Mouse (Mus musculus): ENCODE measurements around the gene Cadps2. TPM values are rescaled to one million over a fixed set of nuclear protein-coding genes. Genes with fewer than 3 reads are reported as not detected.

Gene Cadps2
- polyA plus RNA-seq, 1 experiment from 2014 or later, result 6.2 TPM

DNA sequence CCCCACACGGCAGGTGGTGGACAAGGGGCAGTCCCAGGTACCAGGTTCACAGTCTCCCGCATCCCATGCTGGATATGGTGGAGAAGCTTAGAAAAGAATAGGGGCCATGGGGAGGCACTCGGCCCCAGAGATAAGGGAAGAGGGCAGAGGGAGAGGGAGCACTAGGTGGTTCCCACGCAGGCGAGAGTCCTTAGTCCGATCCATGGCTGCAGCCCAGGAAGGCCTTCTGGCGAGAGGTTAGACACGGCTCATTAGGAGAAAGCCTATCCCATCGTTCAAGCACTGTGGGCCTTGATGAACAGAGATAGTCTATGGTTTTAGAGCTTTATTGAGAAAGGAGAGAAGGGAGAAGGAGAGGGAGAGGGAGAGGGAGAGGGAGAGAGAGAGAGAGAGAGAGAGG, 205.2 kb downstream of the Cadps2 start:
- no peak overlapping the region for H3K9ac ChIP-seq (replicated peaks; ENCODE audit: low read length)
- no peak overlapping the region for H3K4me3 ChIP-seq (ENCODE audit: low read length)
- ATAC-seq (ENCODE audit: low FRiP score, low TSS enrichment), result no peak
- no peak overlapping the region for H3K27ac ChIP-seq (ENCODE audit: low read length)
- WGBS, result 76% methylated on average over 9 of the region's 9 CpGs
- no peaks in the 10 kb centered on the region for H3K9me3 ChIP-seq (ENCODE audit: low read length)
- no peaks in the 10 kb centered on the region for H3K36me3 ChIP-seq (ENCODE audit: insufficient read depth, low read length)
- no peaks in the 10 kb centered on the region for H3K4me1 ChIP-seq (ENCODE audit: insufficient read depth, low read length)
- no peak overlapping the region for H3K4me2 ChIP-seq (replicated peaks; ENCODE audit: low read depth, low read length)
- no peaks in the 10 kb centered on the region for H3K27me3 ChIP-seq (ENCODE audit: insufficient read depth, low read length)

DNA sequence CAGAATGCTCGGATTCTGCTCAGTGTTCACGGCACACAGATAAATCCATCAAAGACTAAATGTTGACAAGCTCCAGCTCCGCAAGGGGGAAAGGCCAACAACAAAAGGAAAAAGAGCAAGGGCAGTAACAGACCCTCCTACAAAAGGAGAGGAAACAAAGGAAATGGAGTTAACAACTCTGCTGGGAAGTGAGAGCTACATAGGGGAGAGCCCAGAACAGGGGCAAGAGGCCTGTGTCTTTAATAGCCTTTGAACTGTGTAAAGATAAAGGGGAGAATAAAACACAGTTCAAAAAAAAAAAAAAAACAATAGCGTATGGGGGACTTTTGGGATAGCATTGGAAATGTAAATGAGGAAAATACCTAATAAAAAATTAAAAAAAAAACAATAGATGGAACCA, 208.8 kb downstream of the Cadps2 start:
- Histone ChIP-seq H3K27ac (ENCODE audit: low read length) (no peak overlapping the region), H3K4me3 (ENCODE audit: low read length) (no peak overlapping the region), H3K27me3 (ENCODE audit: insufficient read depth, low read length) (no peaks in the 10 kb centered on the region), H3K36me3 (ENCODE audit: insufficient read depth, low read length) (no peaks in the 10 kb centered on the region), H3K9me3 (ENCODE audit: low read length) (no peaks in the 10 kb centered on the region), H3K9ac (replicated peaks; ENCODE audit: low read length) (no peak overlapping the region), H3K4me2 (replicated peaks; ENCODE audit: low read depth, low read length) (no peak overlapping the region), H3K4me1 (ENCODE audit: insufficient read depth, low read length) (no peaks in the 10 kb centered on the region)
- ATAC-seq (ENCODE audit: low FRiP score, low TSS enrichment), result no peak
- 33% methylated on average over 4 of the region's 4 CpGs for WGBS

DNA sequence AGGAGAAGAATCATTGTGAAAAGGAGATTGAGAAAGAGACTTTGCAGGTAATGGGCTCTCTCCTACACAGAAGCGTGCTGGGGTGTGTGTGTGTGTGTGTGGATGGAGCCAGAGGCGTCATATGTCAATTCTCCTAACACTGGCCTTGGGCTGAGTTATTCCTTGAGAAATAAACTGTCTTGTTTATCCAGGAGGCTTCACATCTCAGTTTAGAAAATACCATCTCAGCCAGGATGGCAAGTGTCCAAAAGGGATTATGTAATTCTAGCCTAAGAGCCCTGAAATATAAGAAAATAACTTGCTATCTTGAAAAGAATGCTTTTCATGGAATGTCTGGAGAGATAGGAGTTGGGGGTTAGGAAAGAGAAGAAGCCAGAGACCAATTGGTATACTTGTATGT, 264.1 kb downstream of the Cadps2 start:
- WGBS, result 77% methylated on average over 2 of the region's 2 CpGs
- Histone ChIP-seq H3K27me3 (ENCODE audit: insufficient read depth, low read length) (no peaks in the 10 kb centered on the region), H3K27ac (ENCODE audit: low read length) (no peak overlapping the region), H3K36me3 (ENCODE audit: insufficient read depth, low read length) (no peaks in the 10 kb centered on the region), H3K4me1 (ENCODE audit: insufficient read depth, low read length) (no peaks in the 10 kb centered on the region), H3K4me2 (replicated peaks; ENCODE audit: low read depth, low read length) (no peak overlapping the region), H3K4me3 (ENCODE audit: low read length) (no peak overlapping the region), H3K9me3 (ENCODE audit: low read length) (no peaks in the 10 kb centered on the region), H3K9ac (replicated peaks; ENCODE audit: low read length) (no peak overlapping the region)
- no peak for ATAC-seq (ENCODE audit: low FRiP score, low TSS enrichment)

DNA sequence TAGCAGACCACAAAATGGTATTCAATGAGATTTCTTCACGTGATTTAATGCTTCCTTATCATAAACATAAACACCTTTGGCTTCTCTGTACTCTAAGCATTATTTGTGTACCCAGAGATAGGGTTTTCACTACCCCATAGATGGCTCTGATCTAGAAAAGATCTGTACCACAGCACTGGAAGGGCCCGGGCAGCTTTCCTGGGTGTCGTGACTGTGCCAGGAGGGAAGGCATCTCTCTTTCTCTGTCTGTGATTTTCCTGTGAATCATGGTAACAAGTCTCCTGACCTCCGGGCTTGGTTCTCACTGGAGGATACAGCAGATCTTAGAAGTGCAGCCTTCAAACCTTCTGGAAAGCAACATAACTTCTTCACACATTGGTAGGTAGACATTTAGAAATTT, 265.5 kb downstream of the Cadps2 start:
- Histone ChIP-seq H3K36me3 (ENCODE audit: insufficient read depth, low read length) (no peaks in the 10 kb centered on the region), H3K9me3 (ENCODE audit: low read length) (no peaks in the 10 kb centered on the region), H3K4me1 (ENCODE audit: insufficient read depth, low read length) (no peaks in the 10 kb centered on the region), H3K4me2 (replicated peaks; ENCODE audit: low read depth, low read length) (no peak overlapping the region), H3K27me3 (ENCODE audit: insufficient read depth, low read length) (no peaks in the 10 kb centered on the region), H3K27ac (ENCODE audit: low read length) (no peak overlapping the region), H3K4me3 (ENCODE audit: low read length) (no peak overlapping the region), H3K9ac (replicated peaks; ENCODE audit: low read length) (no peak overlapping the region)
- WGBS, result 91% methylated on average over 4 of the region's 4 CpGs
- ATAC-seq (ENCODE audit: low FRiP score, low TSS enrichment), result no peak

DNA sequence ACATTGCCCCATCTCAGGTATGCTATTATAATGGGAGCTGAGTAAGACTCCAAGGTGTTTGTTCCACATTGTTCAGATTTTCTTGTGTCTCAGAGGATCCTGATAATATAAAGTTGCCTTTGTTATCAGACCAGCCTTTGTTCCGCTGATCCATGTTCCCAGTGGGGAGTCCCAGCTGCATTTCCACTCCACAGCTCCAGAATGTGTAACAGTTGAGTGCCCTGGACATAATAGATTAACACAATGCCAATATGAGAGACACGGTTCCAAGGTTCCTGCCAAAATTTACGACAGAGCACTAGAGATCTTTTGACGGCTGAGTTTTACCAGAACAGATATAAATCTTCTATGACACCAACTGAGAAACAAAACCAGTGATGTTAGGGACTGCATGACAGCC, 266.8 kb downstream of the Cadps2 start:
- WGBS, result 39% methylated on average over 4 of the region's 4 CpGs
- no peak overlapping the region for H3K27ac ChIP-seq (ENCODE audit: low read length)
- H3K36me3 ChIP-seq (ENCODE audit: insufficient read depth, low read length), result no peaks in the 10 kb centered on the region
- H3K27me3 ChIP-seq (ENCODE audit: insufficient read depth, low read length), result no peaks in the 10 kb centered on the region
- no peak overlapping the region for H3K9ac ChIP-seq (replicated peaks; ENCODE audit: low read length)
- H3K9me3 ChIP-seq (ENCODE audit: low read length), result no peaks in the 10 kb centered on the region
- ATAC-seq (ENCODE audit: low FRiP score, low TSS enrichment), result no peak
- H3K4me1 ChIP-seq (ENCODE audit: insufficient read depth, low read length), result no peaks in the 10 kb centered on the region
- no peak overlapping the region for H3K4me2 ChIP-seq (replicated peaks; ENCODE audit: low read depth, low read length)
- H3K4me3 ChIP-seq (ENCODE audit: low read length), result no peak overlapping the region

DNA sequence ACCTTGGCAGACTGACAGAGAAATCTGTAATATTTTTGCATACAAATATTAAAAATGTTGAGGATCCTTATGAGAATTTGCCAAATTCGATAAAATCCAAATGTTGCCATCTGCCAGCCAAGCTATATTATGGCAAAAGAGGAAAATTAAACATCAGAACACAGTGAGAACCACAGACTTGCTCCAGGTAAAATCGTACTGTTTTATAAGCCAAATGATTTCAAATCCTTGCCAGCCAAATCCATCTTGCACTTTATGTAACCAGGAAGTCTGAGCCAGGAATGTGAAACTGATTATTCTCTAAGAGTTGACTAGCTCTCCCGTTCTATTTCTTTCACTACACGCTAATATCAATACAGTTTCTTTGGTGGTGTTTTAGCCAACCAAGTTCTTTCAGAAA, 269.5 kb downstream of the Cadps2 start:
- Histone ChIP-seq H3K9me3 (ENCODE audit: low read length) (no peaks in the 10 kb centered on the region), H3K4me3 (ENCODE audit: low read length) (no peak overlapping the region), H3K27ac (ENCODE audit: low read length) (no peak overlapping the region), H3K4me1 (ENCODE audit: insufficient read depth, low read length) (no peaks in the 10 kb centered on the region), H3K27me3 (ENCODE audit: insufficient read depth, low read length) (no peaks in the 10 kb centered on the region), H3K9ac (replicated peaks; ENCODE audit: low read length) (no peak overlapping the region), H3K4me2 (replicated peaks; ENCODE audit: low read depth, low read length) (no peak overlapping the region), H3K36me3 (ENCODE audit: insufficient read depth, low read length) (no peaks in the 10 kb centered on the region)
- ATAC-seq (ENCODE audit: low FRiP score, low TSS enrichment), result no peak
- 87% methylated on average over 4 of the region's 4 CpGs for WGBS

DNA sequence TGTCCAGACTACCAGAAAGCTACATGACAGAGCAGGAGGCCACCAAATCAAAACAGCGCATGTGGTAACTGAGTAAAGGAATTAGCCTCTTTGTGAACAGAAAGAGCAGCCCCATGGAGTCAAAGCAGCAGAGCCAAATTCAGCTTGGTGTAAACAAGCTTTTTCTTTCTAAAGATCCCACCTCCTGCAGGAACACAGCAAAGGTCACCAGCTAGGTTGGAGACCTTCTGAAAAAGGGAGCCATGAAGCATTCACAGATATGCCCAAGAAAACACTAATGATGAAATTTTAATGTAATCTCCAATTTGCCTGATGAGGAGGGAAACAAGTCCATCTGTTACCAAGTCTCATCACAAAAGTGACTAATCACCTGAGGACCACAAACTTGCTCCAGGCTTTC, 270.5 kb downstream of the Cadps2 start:
- H3K4me2 ChIP-seq (replicated peaks; ENCODE audit: low read depth, low read length), result no peak overlapping the region
- WGBS, result 90% methylated on average over 1 of the region's 1 CpGs
- no peaks in the 10 kb centered on the region for H3K9me3 ChIP-seq (ENCODE audit: low read length)
- no peak for ATAC-seq (ENCODE audit: low FRiP score, low TSS enrichment)
- no peak overlapping the region for H3K9ac ChIP-seq (replicated peaks; ENCODE audit: low read length)
- H3K4me1 ChIP-seq (ENCODE audit: insufficient read depth, low read length), result no peaks in the 10 kb centered on the region
- H3K27me3 ChIP-seq (ENCODE audit: insufficient read depth, low read length), result no peaks in the 10 kb centered on the region
- H3K4me3 ChIP-seq (ENCODE audit: low read length), result no peak overlapping the region
- H3K36me3 ChIP-seq (ENCODE audit: insufficient read depth, low read length), result no peaks in the 10 kb centered on the region
- no peak overlapping the region for H3K27ac ChIP-seq (ENCODE audit: low read length)

DNA sequence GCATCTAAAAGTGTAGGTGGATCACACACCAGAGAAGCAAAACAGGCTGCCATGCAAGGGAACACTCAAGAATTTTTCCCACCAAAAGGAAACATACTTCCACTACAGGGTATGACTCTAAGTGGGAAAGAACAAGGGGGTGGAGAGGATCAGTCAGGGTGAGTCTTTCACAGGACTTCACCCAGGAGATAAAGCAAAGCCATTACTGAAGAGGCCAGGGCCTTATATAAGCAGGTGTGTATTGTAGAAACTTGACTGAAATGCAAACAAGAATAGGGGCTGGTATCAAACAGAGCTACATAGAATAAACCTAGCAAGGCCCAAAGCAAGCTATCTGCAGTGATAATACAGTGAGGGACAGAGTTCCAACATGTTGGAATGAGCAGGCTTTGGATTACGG, 271.6 kb downstream of the Cadps2 start:
- H3K4me1 ChIP-seq (ENCODE audit: insufficient read depth, low read length), result no peaks in the 10 kb centered on the region
- H3K9ac ChIP-seq (replicated peaks; ENCODE audit: low read length), result no peak overlapping the region
- H3K36me3 ChIP-seq (ENCODE audit: insufficient read depth, low read length), result no peaks in the 10 kb centered on the region
- no peaks in the 10 kb centered on the region for H3K9me3 ChIP-seq (ENCODE audit: low read length)
- no peak overlapping the region for H3K27ac ChIP-seq (ENCODE audit: low read length)
- H3K27me3 ChIP-seq (ENCODE audit: insufficient read depth, low read length), result no peaks in the 10 kb centered on the region
- WGBS, result 76% methylated on average over 1 of the region's 1 CpGs
- no peak overlapping the region for H3K4me2 ChIP-seq (replicated peaks; ENCODE audit: low read depth, low read length)
- H3K4me3 ChIP-seq (ENCODE audit: low read length), result no peak overlapping the region
- no peak for ATAC-seq (ENCODE audit: low FRiP score, low TSS enrichment)

DNA sequence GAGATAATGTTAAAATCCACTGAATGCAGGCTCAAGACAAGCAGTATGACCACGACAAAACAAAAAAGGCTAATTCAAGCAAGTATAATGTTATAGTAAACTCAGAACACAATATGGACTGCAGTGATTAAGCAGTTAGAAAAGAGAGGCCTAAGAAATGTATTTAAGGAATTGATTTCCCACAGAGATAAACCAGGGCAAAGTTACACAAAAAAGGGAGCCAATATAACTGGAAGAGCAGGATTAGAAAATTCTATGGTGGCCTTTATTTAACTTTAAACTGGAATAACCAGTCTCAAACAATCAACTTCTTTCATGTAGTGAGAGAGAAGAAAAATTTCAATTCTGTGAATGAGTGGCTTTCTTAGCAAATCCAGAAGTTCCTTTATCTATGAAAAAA, 289.3 kb downstream of the Cadps2 start:
- H3K27me3 ChIP-seq (ENCODE audit: insufficient read depth, low read length), result no peaks in the 10 kb centered on the region
- ATAC-seq (ENCODE audit: low FRiP score, low TSS enrichment), result no peak

DNA sequence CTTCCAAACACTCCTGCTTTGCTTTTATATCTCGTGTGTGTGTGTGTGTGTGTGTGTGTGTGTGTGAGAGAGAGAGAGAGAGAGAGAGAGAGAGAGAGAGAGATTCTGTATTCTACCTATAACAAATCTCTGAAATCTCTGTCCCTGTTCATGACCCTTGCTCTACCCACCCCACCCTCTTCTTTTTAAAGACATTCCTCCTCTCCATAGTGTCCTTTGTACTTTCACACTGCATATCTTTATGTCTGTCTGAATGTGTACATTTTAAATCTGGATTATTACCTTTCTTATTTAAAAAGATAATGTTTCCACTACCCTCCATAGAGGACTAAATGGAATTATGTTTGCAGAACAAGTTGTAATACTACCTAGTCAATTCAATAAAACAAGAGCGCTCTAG, 315.5 kb downstream of the Cadps2 start:
- WGBS, result 90% methylated on average over 2 of the region's 2 CpGs
- Histone ChIP-seq H3K4me3 (ENCODE audit: low read length) (no peak overlapping the region), H3K4me1 (ENCODE audit: insufficient read depth, low read length) (no peaks in the 10 kb centered on the region), H3K27me3 (ENCODE audit: insufficient read depth, low read length) (no peaks in the 10 kb centered on the region), H3K36me3 (ENCODE audit: insufficient read depth, low read length) (no peaks in the 10 kb centered on the region), H3K9me3 (ENCODE audit: low read length) (no peaks in the 10 kb centered on the region), H3K4me2 (replicated peaks; ENCODE audit: low read depth, low read length) (no peak overlapping the region), H3K9ac (replicated peaks; ENCODE audit: low read length) (no peak overlapping the region), H3K27ac (ENCODE audit: low read length) (no peak overlapping the region)
- no peak for ATAC-seq (ENCODE audit: low FRiP score, low TSS enrichment)

More for the DNA sequence above, 289.3 kb downstream of the Cadps2 start:
- Histone ChIP-seq H3K4me1 (ENCODE audit: insufficient read depth, low read length) (no peaks in the 10 kb centered on the region), H3K4me2 (replicated peaks; ENCODE audit: low read depth, low read length) (no peak overlapping the region), H3K9ac (replicated peaks; ENCODE audit: low read length) (no peak overlapping the region), H3K9me3 (ENCODE audit: low read length) (no peaks in the 10 kb centered on the region), H3K36me3 (ENCODE audit: insufficient read depth, low read length) (no peaks in the 10 kb centered on the region), H3K4me3 (ENCODE audit: low read length) (no peak overlapping the region), H3K27ac (ENCODE audit: low read length) (no peak overlapping the region)
- 71% methylated on average over 1 of the region's 1 CpGs for WGBS

DNA sequence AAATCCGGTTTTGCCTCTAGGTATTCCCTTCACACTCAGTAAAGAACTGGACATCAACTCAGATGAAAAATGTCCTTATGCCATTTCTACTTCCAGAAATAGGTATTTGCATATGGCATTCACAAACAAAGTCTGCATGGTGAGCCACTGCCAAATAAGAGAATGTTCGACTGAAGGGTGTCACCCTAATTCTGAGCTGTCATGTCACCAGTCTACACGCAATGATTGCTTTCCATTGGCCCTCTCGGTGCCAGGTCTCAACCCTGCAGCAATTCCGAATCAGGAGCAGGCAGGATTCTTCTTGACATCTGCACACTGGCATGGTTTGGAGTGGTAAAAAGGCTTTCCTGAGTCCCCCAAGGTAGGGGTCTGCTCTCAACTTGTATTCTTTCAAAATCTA, 316.7 kb downstream of the Cadps2 start:
- 93% methylated on average over 5 of the region's 5 CpGs for WGBS
- no peaks in the 10 kb centered on the region for H3K9me3 ChIP-seq (ENCODE audit: low read length)
- no peaks in the 10 kb centered on the region for H3K36me3 ChIP-seq (ENCODE audit: insufficient read depth, low read length)
- H3K4me1 ChIP-seq (ENCODE audit: insufficient read depth, low read length), result no peaks in the 10 kb centered on the region
- no peaks in the 10 kb centered on the region for H3K27me3 ChIP-seq (ENCODE audit: insufficient read depth, low read length)
- no peak overlapping the region for H3K4me2 ChIP-seq (replicated peaks; ENCODE audit: low read depth, low read length)
- no peak overlapping the region for H3K9ac ChIP-seq (replicated peaks; ENCODE audit: low read length)
- H3K27ac ChIP-seq (ENCODE audit: low read length), result no peak overlapping the region
- no peak overlapping the region for H3K4me3 ChIP-seq (ENCODE audit: low read length)
- ATAC-seq (ENCODE audit: low FRiP score, low TSS enrichment), result no peak

Measured in kidney, embryonic 16.5 days (tissue).